Mouse (Mus musculus) heart, embryonic 14.5 days (tissue): ENCODE results near the gene Cfap126. TPM values are rescaled to one million over a fixed set of nuclear protein-coding genes. Genes with fewer than 3 reads are reported as not detected.
A peak's percentile ranks its signal among the peaks of the same experiment; 100 is the strongest.

Source experiments
- ATAC-seq: fragments of 200-750 bp; cut with Nextera tagmentation; 2 replicates; pipeline ENCODE4 v1.8.0; 2017; ENCODE audit warnings: low read depth, moderate TSS enrichment; ENCODE audit not compliant: insufficient number of reproducible peaks, insufficient read depth, low FRiP score
- H3K27ac ChIP-seq, 2 experiments: fragments of 200-500 bp in 1 of 2; fragments of 300-500 bp in 1 of 2; sonication (generic) in 1 of 2; replicated peaks in 1 of 2; 2 replicates each; pipeline ENCODE4 v1.5.1; 2012 to 2014; ENCODE audit warnings: low read depth in 2 of 2, low read length in 2 of 2, control low read depth in 1 of 2, mild to moderate bottlenecking in 1 of 2, mixed read lengths in 1 of 2; ENCODE audit not compliant: control insufficient read depth in 1 of 2, insufficient read depth in 1 of 2
- H3K27me3 ChIP-seq: fragments of 300-500 bp; sonication (generic); 2 replicates; pipeline ENCODE4 v1.6.1; 2014; ENCODE audit warnings: mild to moderate bottlenecking, low read length, control low read depth; ENCODE audit not compliant: control insufficient read depth, insufficient read depth
- H3K36me3 ChIP-seq: fragments of 300-500 bp; sonication (generic); 2 replicates; pipeline ENCODE4 v1.6.1; 2014; ENCODE audit warnings: mild to moderate bottlenecking, control low read depth, low read length, mixed read lengths; ENCODE audit not compliant: control insufficient read depth, insufficient read depth
- H3K4me1 ChIP-seq, 2 experiments: fragments of 200-500 bp in 1 of 2; fragments of 300-500 bp in 1 of 2; sonication (generic) in 1 of 2; 2 replicates each; pipeline ENCODE4 v1.6.1; 2012 to 2014; ENCODE audit warnings: low read length in 2 of 2, control low read depth in 1 of 2, mixed read lengths in 1 of 2; ENCODE audit not compliant: control insufficient read depth in 2 of 2, insufficient read depth in 2 of 2
- H3K4me2 ChIP-seq: fragments of 300-500 bp; sonication (generic); 2 replicates; pipeline ENCODE4 v1.6.1; 2014; ENCODE audit warnings: mild to moderate bottlenecking, low read length
- H3K4me3 ChIP-seq, 2 experiments: fragments of 200-500 bp in 1 of 2; fragments of 300-500 bp in 1 of 2; sonication (generic) in 1 of 2; 2 replicates each; pipeline ENCODE4 v1.5.1; 2012 to 2014; ENCODE audit warnings: low read length in 2 of 2, mild to moderate bottlenecking in 2 of 2, control low read depth in 1 of 2, low read depth in 1 of 2, moderate library complexity in 1 of 2; ENCODE audit not compliant: control insufficient read depth in 1 of 2, insufficient read depth in 1 of 2
- H3K9ac ChIP-seq: fragments of 300-500 bp; sonication (generic); 2 replicates; pipeline ENCODE4 v1.6.1; 2014; ENCODE audit warnings: mild to moderate bottlenecking, low read length
- H3K9me3 ChIP-seq: fragments of 300-500 bp; sonication (generic); 2 replicates; pipeline ENCODE4 v1.6.1; 2016; ENCODE audit warnings: low read length, control low read depth; ENCODE audit not compliant: control insufficient read depth
- WGBS: fragments of 180-500 bp; shearing (Covaris S2); extraction: QIAGEN DNeasy Blood & Tissue Kit; methylation state at CpG from one replicate; pipeline ENCODE4 v1.1.7; 2014; 5-methylcytosine and 5-hydroxymethylcytosine counted together
- polyA plus RNA-seq: library from polyadenylated mRNA; unstranded; fragments of >200 nt; fragmentation: Nextera tagmentation; extraction: Ambion mirVana; gene quantifications from 2 replicates; pipeline ENCODE4 v1.2.1, GENCODE M21; 2014

Gene Cfap126
- polyA plus RNA-seq, 1 experiment from 2014 or later, result 3.0 TPM

GRCm38 (mm10) chr1:171103179-171103840 lies 10.4 kb upstream of the Cfap126 start:
- Histone ChIP-seq H3K4me3 (peak overlapping the region; percentile 40 to 73), H3K27ac (peak overlapping the region in 1 of 2 experiments; percentile 12; a peak in 1 of 4 replicates), H3K9me3 (no peaks in the 10 kb centered on the region), H3K36me3 (no peaks in the 10 kb centered on the region), H3K27me3 (no peaks in the 10 kb centered on the region), H3K4me1 (peaks cover 0 to 4% of the 10 kb centered on the region in 2 experiments; a peak in 1 of 4 replicates), H3K9ac (peak overlapping the region; percentile 28; the same call in 1 of the 2 replicates), H3K4me2 (peak overlapping the region; percentile 74)
- WGBS, result 12% methylated on average over 10 of the region's 10 CpGs
- no peak for ATAC-seq

DNA sequence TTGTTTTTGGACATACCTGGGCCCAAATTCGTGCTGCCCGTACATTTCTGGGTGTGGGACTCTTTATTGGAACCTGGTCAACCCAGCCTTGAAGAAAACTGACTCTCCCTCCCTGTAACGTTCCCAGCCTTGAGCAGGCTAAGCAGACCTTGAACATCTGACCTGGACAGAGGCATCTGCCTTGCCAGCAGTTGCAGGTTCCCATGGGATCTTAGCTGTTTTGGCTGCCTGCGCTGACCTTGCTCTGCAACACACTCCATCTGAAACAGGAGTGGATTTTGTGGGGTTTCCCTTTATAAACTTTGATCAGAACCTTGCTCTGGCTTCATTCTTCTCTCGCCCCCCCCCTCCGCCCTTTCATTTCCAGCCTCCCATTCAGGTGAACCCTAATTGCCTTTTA lies 8.5 kb upstream of the Cfap126 start:
- 75% methylated on average over 6 of the region's 6 CpGs for WGBS
- Histone ChIP-seq H3K27ac (no peak overlapping the region), H3K27me3 (no peaks in the 10 kb centered on the region), H3K9me3 (no peaks in the 10 kb centered on the region), H3K4me2 (no peak overlapping the region), H3K36me3 (no peaks in the 10 kb centered on the region), H3K4me3 (no peak overlapping the region), H3K4me1 (peaks cover 0 to 5% of the 10 kb centered on the region in 2 experiments; a peak in 2 of 4 replicates), H3K9ac (no peak overlapping the region)
- ATAC-seq, result no peak

GRCm38 (mm10) chr1:171109620-171110019 lies 4.1 kb upstream of the Cfap126 start:
- WGBS, result 33% methylated on average over 9 of the region's 9 CpGs

GRCm38 (mm10) chr1:171110659-171111019 lies 3.1 kb upstream of the Cfap126 start:
- H3K4me2 ChIP-seq, result peak overlapping the region; percentile 84
- H3K9ac ChIP-seq, result peak overlapping the region; percentile 80
- no peaks in the 10 kb centered on the region for H3K27me3 ChIP-seq
- peak overlapping the region; percentile 70 to 86 for H3K27ac ChIP-seq
- peaks cover 4 to 5% of the 10 kb centered on the region in 2 experiments for H3K4me1 ChIP-seq
- peak overlapping the region; percentile 57 to 73 for H3K4me3 ChIP-seq
- WGBS, result 14% methylated on average over 15 of the region's 15 CpGs
- H3K9me3 ChIP-seq, result no peaks in the 10 kb centered on the region
- no peaks in the 10 kb centered on the region for H3K36me3 ChIP-seq
- no peak for ATAC-seq

More at GRCm38 (mm10) chr1:171109620-171110019, 4.1 kb upstream of the Cfap126 start:
- no peak for ATAC-seq
- peaks cover 4 to 5% of the 10 kb centered on the region in 2 experiments for H3K4me1 ChIP-seq
- H3K9ac ChIP-seq, result peak overlapping the region; percentile 4; the same call in 1 of the 2 replicates
- no peaks in the 10 kb centered on the region for H3K27me3 ChIP-seq
- no peak overlapping the region for H3K27ac ChIP-seq
- H3K9me3 ChIP-seq, result no peaks in the 10 kb centered on the region
- H3K4me2 ChIP-seq, result no peak overlapping the region
- no peak overlapping the region for H3K4me3 ChIP-seq
- no peaks in the 10 kb centered on the region for H3K36me3 ChIP-seq

DNA sequence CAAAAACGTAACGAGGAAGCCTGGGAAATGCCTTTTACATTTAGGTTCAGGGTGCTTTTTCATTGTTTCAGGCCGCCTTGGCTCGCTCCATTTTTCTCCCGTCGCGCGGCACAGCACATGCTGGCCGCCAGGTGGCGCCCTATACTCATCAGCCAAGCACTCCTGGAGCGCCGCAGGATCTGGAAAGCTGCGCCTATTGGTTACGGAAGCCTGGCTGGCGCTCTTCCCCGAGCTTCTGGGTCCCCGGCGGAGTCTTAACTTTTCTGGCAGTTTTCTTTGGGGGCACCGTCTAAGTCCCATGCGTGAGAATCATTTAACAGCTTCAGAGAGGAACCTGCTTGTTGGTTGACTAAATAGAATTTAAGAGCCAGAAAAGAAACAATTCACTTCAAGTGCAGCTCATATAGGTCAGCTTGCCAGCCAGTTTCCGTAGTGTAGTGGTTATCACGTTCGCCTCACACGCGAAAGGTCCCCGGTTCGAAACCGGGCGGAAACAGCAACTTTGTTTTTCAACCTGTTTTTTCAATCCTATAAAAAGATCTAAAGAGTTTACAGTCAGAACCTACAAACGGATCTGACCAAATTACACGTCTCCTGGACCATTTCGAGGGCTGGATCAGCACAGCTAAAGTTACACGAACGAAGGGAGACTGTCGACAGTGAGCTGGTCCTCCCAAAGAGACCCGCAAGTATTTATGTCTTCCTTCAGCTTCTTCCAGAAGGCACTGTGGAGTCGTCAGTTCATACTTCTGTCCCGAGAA lies 2.5 kb upstream of the Cfap126 start:
- no peaks in the 10 kb centered on the region for H3K27me3 ChIP-seq
- peak overlapping the region; percentile 57 to 73 for H3K4me3 ChIP-seq
- H3K9ac ChIP-seq, result peak overlapping the region; percentile 80
- H3K36me3 ChIP-seq, result no peaks in the 10 kb centered on the region
- peak overlapping the region; percentile 70 to 86 for H3K27ac ChIP-seq
- H3K4me2 ChIP-seq, result peak overlapping the region; percentile 84
- under 1% methylated on average over 38 of the region's 38 CpGs for WGBS
- peaks cover 4 to 5% of the 10 kb centered on the region in 2 experiments for H3K4me1 ChIP-seq
- H3K9me3 ChIP-seq, result no peaks in the 10 kb centered on the region
- peak; percentile 85 for ATAC-seq

DNA sequence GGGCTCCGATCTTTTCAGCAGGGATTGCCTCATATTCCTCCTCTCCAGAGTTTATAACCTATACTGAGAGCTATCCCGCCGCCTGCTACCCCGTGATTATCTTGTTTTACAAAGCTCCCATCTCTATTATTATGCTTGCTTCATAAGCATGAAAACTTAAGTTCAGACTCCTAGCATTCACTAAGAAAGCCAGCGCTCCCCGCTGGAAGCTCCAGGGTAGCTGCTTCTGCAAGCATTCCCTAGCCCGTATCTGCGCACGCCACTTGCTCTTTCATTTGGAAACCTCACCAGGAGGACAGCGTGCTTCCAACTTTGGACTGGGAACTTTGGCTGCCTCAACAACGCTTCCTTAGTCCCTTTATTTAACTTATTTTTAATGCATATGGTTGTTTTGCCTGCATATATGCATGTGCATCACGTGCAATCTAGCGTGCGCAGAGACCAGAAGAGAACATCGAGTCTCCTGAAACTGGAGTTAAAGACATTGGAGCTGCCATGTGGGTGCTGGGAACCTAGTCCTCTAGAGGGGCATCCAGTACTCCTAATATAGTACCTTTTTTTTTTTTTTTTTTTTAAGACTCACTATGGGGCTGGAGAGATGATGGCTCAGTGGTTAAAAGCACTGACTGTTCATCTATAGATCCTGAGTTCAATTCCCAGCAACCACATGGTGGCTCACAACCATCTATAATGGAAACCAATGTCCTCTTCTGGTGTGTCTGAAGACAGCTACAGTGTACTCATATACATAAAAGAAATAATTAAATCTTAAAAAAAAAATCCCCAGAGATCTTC lies 1.7 kb upstream of the Cfap126 start:
- Histone ChIP-seq H3K9me3 (no peaks in the 10 kb centered on the region), H3K4me3 (peak overlapping the region; percentile 57 to 73), H3K9ac (peak overlapping the region; percentile 80), H3K4me1 (peaks cover 4 to 5% of the 10 kb centered on the region in 2 experiments), H3K27ac (peak overlapping the region; percentile 58 to 86), H3K4me2 (peak overlapping the region; percentile 84), H3K36me3 (no peaks in the 10 kb centered on the region), H3K27me3 (no peaks in the 10 kb centered on the region)
- 4% methylated on average over 15 of the region's 15 CpGs for WGBS
- ATAC-seq, result no peak

DNA sequence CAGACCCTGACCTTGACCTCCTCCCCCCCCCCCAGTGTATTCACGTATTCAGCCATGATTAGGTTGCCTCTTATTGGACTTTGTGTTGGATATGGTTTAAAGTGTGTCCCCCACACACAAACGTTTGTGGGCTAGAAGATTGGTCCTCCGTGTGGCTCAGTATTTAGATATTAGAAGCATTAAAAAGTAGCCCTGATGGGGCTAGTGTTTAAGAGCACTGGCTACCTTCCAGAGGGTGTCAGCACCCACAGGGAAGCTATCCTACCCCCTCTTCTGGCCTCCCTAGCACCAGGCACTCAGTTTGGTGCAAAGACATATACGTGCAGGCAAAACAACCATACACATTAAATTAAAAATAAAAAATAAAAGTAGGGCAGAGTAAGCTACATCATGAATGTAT lies 732 bp upstream of the Cfap126 start:
- no peaks in the 10 kb centered on the region for H3K27me3 ChIP-seq
- H3K4me1 ChIP-seq, result peaks cover 4 to 5% of the 10 kb centered on the region in 2 experiments
- 88% methylated on average over 4 of the region's 4 CpGs for WGBS
- H3K9ac ChIP-seq, result peak overlapping the region; percentile 80; the same call in 1 of the 2 replicates
- no peak overlapping the region for H3K4me2 ChIP-seq
- no peaks in the 10 kb centered on the region for H3K36me3 ChIP-seq
- H3K4me3 ChIP-seq, result no peak overlapping the region
- ATAC-seq, result no peak
- no peak overlapping the region for H3K27ac ChIP-seq
- no peaks in the 10 kb centered on the region for H3K9me3 ChIP-seq
